Mouse (Mus musculus): ENCODE results near the gene Slc30a10.

The Slc30a10 gene

GRCm38 (mm10) chr1:185454575-185454954 lies at the start of gene Slc30a10:
Gene Slc30a10 (plus strand): TSS chr1:185454848.
- DNase-seq (ENCODE audit: low spot score): no peak

GRCm38 (mm10) chr1:185405921-185406320 lies 48.7 kb upstream of the Slc30a10 start:
- no peak for DNase-seq (ENCODE audit: low spot score)

- DNase-seq (ENCODE audit: low spot score): no peak
Measured at GRCm38 (mm10) chr1:185409831-185410230, 44.8 kb upstream of the Slc30a10 start.

GRCm38 (mm10) chr1:185418011-185418410 lies 36.6 kb upstream of the Slc30a10 start:
- DNase-seq (ENCODE audit: low spot score): no peak

GRCm38 (mm10) chr1:185419805-185420204 lies 34.8 kb upstream of the Slc30a10 start:
- DNase-seq (ENCODE audit: low spot score): no peak

- no peak for DNase-seq (ENCODE audit: low spot score)
Measured at GRCm38 (mm10) chr1:185420776-185421175, 33.9 kb upstream of the Slc30a10 start.

GRCm38 (mm10) chr1:185426583-185426982 lies 28.1 kb upstream of the Slc30a10 start:
- no peak for DNase-seq (ENCODE audit: low spot score)

GRCm38 (mm10) chr1:185430488-185430887 lies 24.2 kb upstream of the Slc30a10 start:
- no peak for DNase-seq (ENCODE audit: low spot score)

GRCm38 (mm10) chr1:185431245-185431997 lies 23.2 kb upstream of the Slc30a10 start:
- DNase-seq (ENCODE audit: low spot score): no peak

- no peak for DNase-seq (ENCODE audit: low spot score)
Measured at GRCm38 (mm10) chr1:185431998-185432317, 22.7 kb upstream of the Slc30a10 start.

GRCm38 (mm10) chr1:185433112-185433511 lies 21.5 kb upstream of the Slc30a10 start:
- no peak for DNase-seq (ENCODE audit: low spot score)

GRCm38 (mm10) chr1:185438841-185439580 lies 15.6 kb upstream of the Slc30a10 start:
- DNase-seq (ENCODE audit: low spot score): no peak

GRCm38 (mm10) chr1:185441703-185442472 lies 12.8 kb upstream of the Slc30a10 start:
- DNase-seq (ENCODE audit: low spot score): no peak

- no peak for DNase-seq (ENCODE audit: low spot score)
Measured at GRCm38 (mm10) chr1:185448936-185449335, 5.7 kb upstream of the Slc30a10 start.

GRCm38 (mm10) chr1:185449727-185450126 lies 4.9 kb upstream of the Slc30a10 start:
- no peak for DNase-seq (ENCODE audit: low spot score)

GRCm38 (mm10) chr1:185451077-185451476 lies 3.6 kb upstream of the Slc30a10 start:
- DNase-seq (ENCODE audit: low spot score): no peak

- DNase-seq (ENCODE audit: low spot score): no peak
Measured at GRCm38 (mm10) chr1:185451495-185451894, 3.2 kb upstream of the Slc30a10 start.

- no peak for DNase-seq (ENCODE audit: low spot score)
Measured at GRCm38 (mm10) chr1:185452461-185452860, 2.2 kb upstream of the Slc30a10 start.

- no peak for DNase-seq (ENCODE audit: low spot score)
Measured at GRCm38 (mm10) chr1:185454144-185454543, 504 bp upstream of the Slc30a10 start.

GRCm38 (mm10) chr1:185454955-185455701 lies 480 bp downstream of the Slc30a10 start:
- no peak for DNase-seq (ENCODE audit: low spot score)

GRCm38 (mm10) chr1:185456327-185456726 lies 1.7 kb downstream of the Slc30a10 start:
- DNase-seq (ENCODE audit: low spot score): no peak

GRCm38 (mm10) chr1:185460096-185460495 lies 5.4 kb downstream of the Slc30a10 start:
- DNase-seq (ENCODE audit: low spot score): no peak
